Mouse (Mus musculus) hindbrain, embryonic 11.5 days (tissue): ENCODE results near the gene Prrc2b. TPM values are rescaled to one million over a fixed set of nuclear protein-coding genes. Genes with fewer than 3 reads are reported as not detected.

Experiments used
- ATAC-seq: fragments of 200-750 bp; cut with Nextera tagmentation; 2 replicates; pipeline ENCODE4 v1.8.0; 2017; ENCODE audit warnings: mild to moderate bottlenecking, moderate TSS enrichment, moderate library complexity; ENCODE audit not compliant: low FRiP score
- DNase-seq: peaks from one replicate; pipeline ENCODE4 v3.0.0-alpha.2; 2015; ENCODE audit warnings: low spot score
- H3K27ac ChIP-seq: fragments of 300-500 bp; sonication (generic); 2 replicates; pipeline ENCODE4 v1.5.1; 2014; ENCODE audit warnings: mild to moderate bottlenecking, low read depth, low read length
- H3K27me3 ChIP-seq: fragments of 300-500 bp; sonication (generic); 2 replicates; pipeline ENCODE4 v1.6.1; 2014; ENCODE audit warnings: mild to moderate bottlenecking, low read length, moderate library complexity, mixed read lengths; ENCODE audit not compliant: control insufficient read depth, insufficient read depth
- H3K36me3 ChIP-seq: fragments of 300-500 bp; sonication (generic); 2 replicates; pipeline ENCODE4 v1.6.1; 2014; ENCODE audit warnings: mild to moderate bottlenecking, low read length, moderate library complexity, mixed read lengths; ENCODE audit not compliant: control insufficient read depth, insufficient read depth
- H3K4me1 ChIP-seq: fragments of 300-500 bp; sonication (generic); replicated peaks from 2 replicates; pipeline ENCODE4 v1.6.1; 2014; ENCODE audit warnings: low read length, mixed read lengths; ENCODE audit not compliant: control insufficient read depth, insufficient read depth
- H3K4me2 ChIP-seq: fragments of 300-500 bp; sonication (generic); replicated peaks from 2 replicates; pipeline ENCODE4 v1.6.1; 2014; ENCODE audit warnings: mild to moderate bottlenecking, low read depth, low read length
- H3K4me3 ChIP-seq: fragments of 300-500 bp; sonication (generic); 2 replicates; pipeline ENCODE4 v1.5.1; 2014; ENCODE audit warnings: low read depth, low read length
- H3K9ac ChIP-seq: fragments of 300-500 bp; sonication (generic); 2 replicates; pipeline ENCODE4 v1.6.1; 2014; ENCODE audit warnings: low read depth, low read length
- H3K9me3 ChIP-seq: fragments of 300-500 bp; sonication (generic); 2 replicates; pipeline ENCODE4 v1.6.1; 2016; ENCODE audit warnings: low read length; ENCODE audit not compliant: control insufficient read depth
- WGBS: fragments of 180-500 bp; shearing (Covaris S2); extraction: QIAGEN DNeasy Blood & Tissue Kit; methylation state at CpG from one replicate; pipeline ENCODE4 v1.1.7; 2014; 5-methylcytosine and 5-hydroxymethylcytosine counted together
- polyA plus RNA-seq: library from polyadenylated mRNA; unstranded; fragments of >200 nt; fragmentation: Nextera tagmentation; extraction: Ambion mirVana; gene quantifications from 2 replicates; pipeline ENCODE4 v1.2.1, GENCODE M21; 2014

The Prrc2b gene
- polyA plus RNA-seq, 1 experiment from 2014 or later: 69.0 TPM

DNA sequence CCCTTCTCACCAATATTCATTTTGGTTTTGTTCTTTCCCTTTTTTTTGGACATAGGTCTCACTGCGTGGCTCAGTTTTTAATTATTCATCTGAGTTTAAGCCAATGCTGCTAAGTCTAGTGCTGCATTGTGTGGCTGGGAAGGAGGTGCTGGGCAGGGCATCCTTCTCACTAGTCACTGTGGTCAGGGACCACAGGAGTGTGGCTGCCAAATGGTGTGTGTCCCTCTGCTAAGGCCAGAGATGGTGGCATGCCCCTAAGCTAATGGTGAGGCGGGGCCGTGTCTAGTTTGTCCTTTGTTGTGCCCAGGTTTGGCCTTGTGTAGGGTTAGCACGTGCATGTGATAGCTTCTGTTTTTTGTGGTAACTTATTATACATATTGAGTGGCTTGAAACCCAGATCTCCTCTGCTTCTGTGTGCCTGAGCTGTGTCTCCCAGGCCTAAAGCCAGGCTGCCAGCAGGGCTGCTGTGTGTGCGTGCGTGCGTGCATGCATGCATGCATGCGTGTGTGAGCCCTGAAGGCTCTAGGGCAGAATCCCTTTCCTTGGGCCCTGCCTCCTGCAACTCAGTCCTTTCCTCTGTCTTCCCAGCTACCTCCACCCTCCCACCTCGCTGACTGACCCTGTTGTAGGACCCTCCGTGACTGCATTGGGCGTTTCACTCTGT, 26.6 kb downstream of the Prrc2b start:
- DNase-seq: no peak
- no peak for ATAC-seq
- H3K4me1 ChIP-seq: peaks cover 31% of the 10 kb centered on the region
- no peaks in the 10 kb centered on the region for H3K27me3 ChIP-seq
- WGBS: 80% methylated on average over 11 of the region's 11 CpGs
- H3K9ac ChIP-seq: peak overlapping the region; percentile 33
- peak overlapping the region; percentile 49; the same call in 1 of the 2 replicates for H3K27ac ChIP-seq
- H3K4me2 ChIP-seq: no peak overlapping the region
- H3K36me3 ChIP-seq: no peaks in the 10 kb centered on the region
- H3K9me3 ChIP-seq: no peaks in the 10 kb centered on the region
- no peak overlapping the region for H3K4me3 ChIP-seq

DNA sequence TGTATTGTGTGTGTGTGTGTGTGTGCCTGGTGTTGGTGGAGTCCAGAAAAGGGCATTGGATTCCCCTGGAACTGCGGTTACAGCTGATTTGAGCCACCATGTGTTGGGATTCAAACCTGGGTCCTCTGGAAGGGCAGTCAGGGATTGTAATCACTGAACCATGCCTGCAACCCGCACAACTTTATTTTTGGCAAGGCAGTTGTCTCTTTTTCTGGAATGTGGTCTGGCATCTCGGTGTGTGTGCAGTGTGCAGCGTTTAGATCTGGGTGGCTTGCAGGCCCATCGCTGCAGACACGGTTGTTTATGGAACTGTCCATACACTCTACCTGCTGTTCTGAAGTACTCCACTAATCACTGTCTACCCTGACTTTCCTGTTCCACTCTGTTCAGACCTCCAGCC, 28.5 kb downstream of the Prrc2b start:
- 89% methylated on average over 6 of the region's 6 CpGs for WGBS
- ATAC-seq (no peak), DNase-seq (no peak)
- Histone ChIP-seq H3K4me2 (no peak overlapping the region), H3K27ac (no peak overlapping the region), H3K27me3 (no peaks in the 10 kb centered on the region), H3K36me3 (no peaks in the 10 kb centered on the region; the same call in 1 of the 2 replicates), H3K9ac (no peak overlapping the region), H3K4me3 (no peak overlapping the region), H3K4me1 (peaks cover 22% of the 10 kb centered on the region), H3K9me3 (no peaks in the 10 kb centered on the region)

DNA sequence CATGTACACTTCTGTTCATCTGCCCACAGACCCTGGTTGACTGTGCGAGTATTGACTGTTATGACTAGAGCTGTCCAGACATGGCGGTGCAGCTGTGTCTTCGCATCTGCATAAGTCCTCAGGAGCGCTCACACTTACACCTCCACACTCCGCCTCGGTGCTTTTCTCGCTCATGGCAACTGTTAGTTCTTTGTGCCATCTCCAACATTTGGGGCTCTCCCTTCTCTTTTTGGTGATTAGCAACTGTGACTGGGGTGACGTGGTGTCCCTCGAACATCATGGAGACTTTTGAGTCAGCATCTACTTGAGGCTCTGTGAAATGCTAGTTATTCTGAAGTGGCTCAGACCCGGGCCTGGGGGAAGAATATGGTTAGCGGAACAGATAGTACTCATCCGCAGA, 29.2 kb downstream of the Prrc2b start:
- H3K4me1 ChIP-seq: peaks cover 15% of the 10 kb centered on the region
- H3K27ac ChIP-seq: no peak overlapping the region
- H3K27me3 ChIP-seq: no peaks in the 10 kb centered on the region
- H3K4me3 ChIP-seq: no peak overlapping the region
- no peak overlapping the region for H3K9ac ChIP-seq
- H3K36me3 ChIP-seq: no peaks in the 10 kb centered on the region; the same call in 1 of the 2 replicates
- no peak for ATAC-seq
- no peaks in the 10 kb centered on the region for H3K9me3 ChIP-seq
- H3K4me2 ChIP-seq: no peak overlapping the region
- no peak for DNase-seq
- 93% methylated on average over 12 of the region's 12 CpGs for WGBS

DNA sequence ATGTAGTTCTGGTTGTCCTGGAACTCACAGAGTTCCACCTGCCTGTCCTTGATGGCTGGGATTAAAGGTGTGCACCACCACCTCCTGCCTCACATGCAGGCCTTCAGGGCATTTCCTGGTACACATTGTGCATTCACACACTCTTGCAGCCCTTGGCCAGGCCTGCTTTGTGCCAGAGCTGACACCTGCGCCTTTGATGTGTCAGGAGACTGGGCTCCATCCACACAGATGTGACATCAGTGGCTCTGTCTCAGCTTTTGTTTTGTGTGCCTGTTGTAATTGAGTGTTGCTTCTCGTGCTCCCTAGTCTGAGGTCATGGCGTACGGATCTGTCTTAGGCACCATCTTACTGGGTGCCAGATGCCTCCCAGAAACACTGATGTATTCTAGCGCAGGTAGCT, 30.5 kb downstream of the Prrc2b start:
- Histone ChIP-seq H3K4me2 (no peak overlapping the region), H3K4me3 (no peak overlapping the region), H3K9me3 (no peaks in the 10 kb centered on the region), H3K27ac (no peak overlapping the region), H3K4me1 (peaks cover 9% of the 10 kb centered on the region; the same call in 1 of the 2 replicates), H3K9ac (no peak overlapping the region), H3K27me3 (no peaks in the 10 kb centered on the region), H3K36me3 (no peaks in the 10 kb centered on the region; the same call in 1 of the 2 replicates)
- DNase-seq: no peak
- WGBS: 76% methylated on average over 5 of the region's 5 CpGs
- no peak for ATAC-seq

DNA sequence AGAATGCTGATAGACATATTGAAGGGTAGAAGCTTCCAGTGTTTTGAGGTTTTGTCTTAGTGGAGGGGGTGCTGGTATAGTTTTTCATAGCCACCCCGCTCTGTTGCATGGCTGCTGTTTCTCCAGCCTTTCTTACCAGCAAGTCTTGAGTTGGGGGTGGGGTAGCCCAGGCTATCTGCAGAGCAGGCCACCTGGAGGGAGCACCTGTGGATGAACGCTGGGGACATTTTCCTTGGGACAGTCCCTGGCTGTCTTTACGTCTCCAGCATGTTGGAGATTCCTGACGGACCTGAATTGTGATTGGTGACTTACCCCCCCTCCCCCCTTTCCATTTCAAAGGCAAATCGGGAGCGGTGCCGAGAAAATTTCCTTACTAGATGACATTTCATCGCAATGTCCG, 31.2 kb downstream of the Prrc2b start:
- Histone ChIP-seq H3K27me3 (no peaks in the 10 kb centered on the region), H3K4me3 (no peak overlapping the region), H3K27ac (no peak overlapping the region), H3K4me1 (peaks cover 5% of the 10 kb centered on the region; the same call in 1 of the 2 replicates), H3K36me3 (peaks cover under 1% of the 10 kb centered on the region; the same call in 1 of the 2 replicates), H3K9me3 (no peaks in the 10 kb centered on the region), H3K9ac (no peak overlapping the region), H3K4me2 (no peak overlapping the region)
- 81% methylated on average over 9 of the region's 9 CpGs for WGBS
- DNase-seq (no peak), ATAC-seq (no peak)

DNA sequence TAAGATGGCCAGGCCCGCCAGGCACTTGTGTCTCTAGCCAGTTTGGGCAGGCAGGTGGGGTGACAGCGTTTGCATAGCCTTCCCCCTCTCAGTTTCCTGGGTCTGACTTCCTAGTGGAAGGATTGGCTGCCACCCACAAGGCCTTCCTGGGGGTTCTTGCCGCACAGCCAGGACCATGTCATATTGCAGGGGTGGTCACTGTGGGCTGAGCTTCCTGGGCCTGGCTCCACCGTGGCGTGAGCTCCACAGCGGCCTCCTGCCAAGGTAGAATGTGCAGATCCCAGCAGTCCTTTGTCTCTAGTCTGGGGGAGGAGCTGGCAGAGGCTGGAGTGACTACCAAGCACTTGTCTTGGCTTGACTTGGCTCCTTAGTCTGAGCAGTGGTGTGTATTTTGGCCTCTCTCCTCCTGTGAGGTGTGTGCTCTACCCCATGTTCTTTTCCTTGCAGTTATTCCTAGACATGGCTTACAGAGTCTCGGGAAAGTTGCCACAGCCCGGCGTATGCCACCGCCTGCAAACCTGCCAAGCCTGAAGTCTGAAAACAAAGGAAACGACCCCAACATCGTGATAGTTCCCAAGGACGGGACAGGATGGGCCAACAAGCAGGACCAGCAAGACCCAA, 31.9 kb downstream of the Prrc2b start:
- peaks cover 3% of the 10 kb centered on the region; the same call in 1 of the 2 replicates for H3K36me3 ChIP-seq
- no peaks in the 10 kb centered on the region for H3K27me3 ChIP-seq
- DNase-seq (no peak), ATAC-seq (no peak)
- H3K9ac ChIP-seq: no peak overlapping the region
- 70% methylated on average over 13 of the region's 13 CpGs for WGBS
- 0 out of 2 replicates have a peak overlapping the region, but pooled peaks have one; percentile 30 for H3K27ac ChIP-seq
- H3K4me3 ChIP-seq: no peak overlapping the region
- H3K4me1 ChIP-seq: 0 out of 2 replicates have a peak, but pooled peaks cover 2% of the 10 kb centered on the region
- no peaks in the 10 kb centered on the region for H3K9me3 ChIP-seq
- no peak overlapping the region for H3K4me2 ChIP-seq

DNA sequence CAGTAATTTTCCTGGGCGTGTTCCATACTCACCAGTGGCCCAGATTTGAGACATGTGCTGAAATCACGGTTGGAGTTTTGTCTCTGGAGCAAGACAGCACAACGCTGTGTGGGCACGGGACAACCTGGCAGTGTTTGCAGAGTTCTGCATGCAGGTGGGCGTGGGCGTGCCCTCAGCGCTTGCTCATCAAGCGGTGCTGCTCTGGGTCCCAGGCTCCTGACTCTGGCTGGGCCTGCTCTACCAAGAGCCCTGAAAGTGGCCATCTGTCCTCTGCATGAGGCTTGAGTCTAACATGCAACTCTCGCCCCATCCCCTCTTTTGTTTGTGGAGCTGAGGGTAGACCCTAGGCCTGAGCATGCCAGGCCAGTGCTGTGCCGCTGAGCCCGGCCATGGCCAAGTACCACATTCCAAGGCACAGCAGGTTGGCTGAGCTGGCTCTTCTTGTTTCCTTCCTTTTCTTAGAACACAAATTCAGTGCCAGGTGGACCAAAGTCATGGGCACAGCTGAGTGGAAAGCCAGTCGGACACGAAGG, 36.2 kb downstream of the Prrc2b start:
- no peak overlapping the region for H3K9ac ChIP-seq
- ATAC-seq (no peak), DNase-seq (no peak)
- no peaks in the 10 kb centered on the region for H3K4me1 ChIP-seq
- H3K4me2 ChIP-seq: no peak overlapping the region
- WGBS: 92% methylated on average over 13 of the region's 13 CpGs
- H3K27me3 ChIP-seq: no peaks in the 10 kb centered on the region
- no peak overlapping the region for H3K27ac ChIP-seq
- peaks cover 11% of the 10 kb centered on the region for H3K36me3 ChIP-seq
- no peaks in the 10 kb centered on the region for H3K9me3 ChIP-seq
- no peak overlapping the region for H3K4me3 ChIP-seq

DNA sequence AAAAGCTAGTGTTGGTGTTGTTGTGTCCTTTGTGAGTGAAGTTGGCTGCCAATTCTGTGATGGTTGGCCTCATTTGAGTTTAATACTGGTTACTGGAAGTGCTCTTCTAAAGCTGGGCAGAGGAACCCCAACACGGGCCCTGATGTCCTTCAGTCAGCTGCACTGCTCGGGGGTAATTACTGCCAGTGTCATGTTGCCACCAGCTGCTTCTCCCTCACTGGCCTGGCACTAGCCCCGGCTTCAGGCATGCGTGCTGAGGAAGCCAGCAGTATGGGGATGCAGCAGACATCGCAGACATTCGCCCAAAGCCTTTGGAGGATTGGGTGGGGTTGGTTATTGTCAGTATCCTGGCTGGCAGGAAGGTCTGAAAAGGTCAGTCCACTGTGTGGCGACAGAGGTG, 36.8 kb downstream of the Prrc2b start:
- Histone ChIP-seq H3K4me2 (no peak overlapping the region), H3K27me3 (no peaks in the 10 kb centered on the region), H3K4me1 (no peaks in the 10 kb centered on the region), H3K36me3 (peaks cover 11% of the 10 kb centered on the region), H3K4me3 (no peak overlapping the region), H3K9me3 (no peaks in the 10 kb centered on the region), H3K27ac (no peak overlapping the region), H3K9ac (no peak overlapping the region)
- DNase-seq (no peak), ATAC-seq (no peak)
- WGBS: 87% methylated on average over 7 of the region's 7 CpGs
